Mouse (Mus musculus) embryonic facial prominence, embryonic 12.5 days (tissue): ENCODE results near the gene Ntsr1. TPM values are rescaled to one million over a fixed set of nuclear protein-coding genes. Genes with fewer than 3 reads are reported as not detected.

Experiments used
- ATAC-seq: fragments of 200-750 bp; cut with Nextera tagmentation; 2 replicates; pipeline ENCODE4 v1.8.0; 2017; ENCODE audit not compliant: insufficient number of reproducible peaks, insufficient read depth, low FRiP score, low TSS enrichment
- H3K27ac ChIP-seq: fragments of 300-500 bp; sonication (generic); 2 replicates; pipeline ENCODE4 v1.5.1; 2016; ENCODE audit warnings: mild to moderate bottlenecking
- H3K27me3 ChIP-seq: fragments of 300-500 bp; sonication (generic); 2 replicates; pipeline ENCODE4 v1.6.1; 2016; ENCODE audit warnings: mild to moderate bottlenecking, moderate library complexity
- H3K36me3 ChIP-seq: fragments of 300-500 bp; sonication (generic); 2 replicates; pipeline ENCODE4 v1.6.1; 2016; ENCODE audit warnings: mild to moderate bottlenecking
- H3K4me1 ChIP-seq: fragments of 300-500 bp; sonication (generic); 2 replicates; pipeline ENCODE4 v1.6.1; 2016
- H3K4me2 ChIP-seq: fragments of 300-500 bp; sonication (generic); replicated peaks from 2 replicates; pipeline ENCODE4 v1.6.1; 2016; ENCODE audit warnings: mild to moderate bottlenecking, moderate library complexity
- H3K4me3 ChIP-seq: fragments of 300-500 bp; sonication (generic); 2 replicates; pipeline ENCODE4 v1.5.1; 2016; ENCODE audit warnings: mild to moderate bottlenecking
- H3K9ac ChIP-seq: fragments of 300-500 bp; sonication (generic); 2 replicates; pipeline ENCODE4 v1.6.1; 2016; ENCODE audit warnings: mild to moderate bottlenecking, moderate library complexity
- H3K9me3 ChIP-seq: fragments of 300-500 bp; sonication (generic); 2 replicates; pipeline ENCODE4 v1.6.1; 2016; ENCODE audit warnings: mild to moderate bottlenecking, moderate library complexity
- WGBS: fragments of 180-500 bp; shearing (Covaris S2); methylation state at CpG from one replicate; pipeline ENCODE4 v1.1.7; 2016; 5-methylcytosine and 5-hydroxymethylcytosine counted together
- polyA plus RNA-seq: library from polyadenylated mRNA; unstranded; fragments of >200 nt; fragmentation: Nextera tagmentation; extraction: Ambion mirVana; gene quantifications from 2 replicates; pipeline ENCODE4 v1.2.1, GENCODE M21; 2016

The Ntsr1 gene
- polyA plus RNA-seq, 1 experiment from 2014 or later, result 0.55 TPM

DNA sequence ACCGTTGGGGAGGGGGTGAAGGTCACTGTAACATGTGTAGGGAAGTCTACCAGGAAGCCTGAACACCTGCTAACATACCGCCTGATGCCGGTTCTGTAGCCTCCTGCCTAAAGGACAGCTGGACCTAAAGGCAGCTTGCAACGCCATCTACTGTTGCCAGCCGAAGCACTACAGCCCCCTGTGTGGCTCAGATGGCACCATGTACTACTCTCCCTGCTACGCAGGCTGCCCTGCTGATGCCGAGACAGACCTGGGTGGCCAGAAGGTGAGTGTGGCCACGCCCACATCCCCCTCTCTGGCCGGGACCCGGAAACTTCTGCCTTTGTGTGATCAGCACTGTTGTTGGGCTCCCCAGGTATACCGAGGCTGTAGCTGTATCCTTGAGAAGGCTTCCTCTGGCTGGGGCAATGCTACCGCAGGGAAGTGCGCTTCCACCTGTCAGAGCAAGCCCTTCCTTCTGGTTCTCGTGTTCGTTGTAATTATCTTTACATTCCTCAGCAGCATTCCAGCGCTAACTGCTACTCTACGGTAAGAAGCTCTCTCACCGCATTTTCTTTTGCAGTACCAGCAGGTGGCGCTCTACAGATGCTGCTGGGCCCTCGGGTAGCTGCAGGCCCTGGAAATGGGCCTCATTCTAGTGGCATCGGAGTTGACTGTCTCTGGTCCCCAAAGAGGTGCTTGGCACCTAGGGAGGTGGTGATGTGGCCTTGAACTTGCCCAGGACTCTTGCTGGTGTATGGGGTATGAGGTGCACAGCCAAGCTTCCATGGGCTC lies 27.3 kb upstream of the Ntsr1 start:
- H3K9me3 ChIP-seq, result no peaks in the 10 kb centered on the region
- H3K27me3 ChIP-seq, result no peaks in the 10 kb centered on the region
- H3K4me1 ChIP-seq, result peaks cover 3% of the 10 kb centered on the region; the same call in 1 of the 2 replicates
- WGBS, result 4% methylated on average over 21 of the region's 21 CpGs
- H3K9ac ChIP-seq, result no peak overlapping the region
- no peak for ATAC-seq
- H3K36me3 ChIP-seq, result no peaks in the 10 kb centered on the region
- no peak overlapping the region for H3K4me3 ChIP-seq
- H3K4me2 ChIP-seq, result peak overlapping the region; percentile 19; the same call in 1 of the 2 replicates
- H3K27ac ChIP-seq, result no peak overlapping the region

DNA sequence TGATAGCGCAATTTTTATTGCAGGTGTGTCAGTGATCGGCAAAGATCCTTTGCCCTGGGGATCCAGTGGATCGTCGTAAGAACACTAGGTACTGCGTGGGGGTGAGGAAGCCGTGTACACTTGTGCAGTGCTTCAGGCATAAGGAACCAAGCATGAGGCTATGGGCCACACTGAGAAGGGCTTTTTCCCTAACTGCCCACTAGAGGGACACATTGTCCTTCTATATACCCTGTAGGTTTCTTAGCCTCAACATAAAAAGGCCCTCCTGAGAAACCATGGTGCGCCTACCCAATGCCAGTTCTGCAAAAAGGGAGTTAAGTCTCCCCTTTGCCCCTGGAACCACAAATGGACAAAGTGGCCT lies 26.7 kb upstream of the Ntsr1 start:
- no peak overlapping the region for H3K27ac ChIP-seq
- peaks cover 3% of the 10 kb centered on the region; the same call in 1 of the 2 replicates for H3K4me1 ChIP-seq
- H3K36me3 ChIP-seq, result no peaks in the 10 kb centered on the region
- H3K27me3 ChIP-seq, result 0 out of 2 replicates have a peak, but pooled peaks cover 3% of the 10 kb centered on the region
- no peak overlapping the region for H3K4me2 ChIP-seq
- peak; percentile 36; the same call in 1 of the 2 replicates for ATAC-seq
- H3K4me3 ChIP-seq, result no peak overlapping the region
- no peaks in the 10 kb centered on the region for H3K9me3 ChIP-seq
- no peak overlapping the region for H3K9ac ChIP-seq
- WGBS, result 38% methylated on average over 7 of the region's 7 CpGs

DNA sequence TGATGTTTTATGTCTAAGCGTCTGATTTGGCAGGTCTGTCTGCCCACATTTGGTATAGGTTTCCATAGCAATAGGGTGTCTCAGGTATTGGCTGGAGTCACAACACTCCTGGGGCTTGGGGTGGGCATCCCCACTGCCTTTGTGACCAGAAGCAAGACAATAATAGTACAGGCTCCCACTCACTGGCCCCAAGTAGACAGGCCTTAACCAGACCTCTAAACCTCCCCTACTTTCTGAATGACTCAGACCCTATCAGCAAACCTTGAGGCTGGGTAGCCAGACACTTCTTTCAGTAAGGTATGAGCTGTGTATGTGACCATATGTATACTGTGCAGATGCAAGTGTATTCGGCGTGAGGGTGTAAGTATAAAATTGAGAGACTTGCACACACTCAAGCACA lies 24.9 kb upstream of the Ntsr1 start:
- Histone ChIP-seq H3K4me1 (peaks cover 3% of the 10 kb centered on the region; the same call in 1 of the 2 replicates), H3K4me3 (no peak overlapping the region), H3K4me2 (no peak overlapping the region), H3K27ac (no peak overlapping the region), H3K9ac (no peak overlapping the region), H3K9me3 (no peaks in the 10 kb centered on the region), H3K36me3 (no peaks in the 10 kb centered on the region), H3K27me3 (0 out of 2 replicates have a peak, but pooled peaks cover 3% of the 10 kb centered on the region)
- WGBS, result 90% methylated on average over 3 of the region's 3 CpGs
- no peak for ATAC-seq

DNA sequence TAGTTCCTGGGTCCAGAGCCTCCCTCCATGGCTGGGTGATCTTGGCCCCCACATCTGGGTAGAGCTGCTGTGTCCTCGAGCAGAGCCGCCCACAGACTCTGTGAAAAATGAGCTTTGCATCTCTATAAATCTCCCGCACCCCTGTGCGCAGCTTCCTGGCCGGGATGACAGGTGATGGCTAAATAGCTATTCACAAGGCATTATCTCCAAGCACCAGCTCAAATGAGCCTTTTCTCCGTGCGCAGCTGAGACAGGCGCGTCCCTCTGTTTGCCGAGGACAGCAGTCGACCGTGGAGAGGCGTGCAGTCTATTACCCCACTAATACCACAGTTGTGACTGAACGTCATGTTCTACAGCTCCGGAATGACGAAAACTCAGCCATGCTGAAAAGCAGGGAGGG lies 17.5 kb upstream of the Ntsr1 start:
- Histone ChIP-seq H3K4me1 (no peaks in the 10 kb centered on the region), H3K4me2 (no peak overlapping the region), H3K27ac (no peak overlapping the region), H3K4me3 (no peak overlapping the region), H3K36me3 (no peaks in the 10 kb centered on the region), H3K9ac (no peak overlapping the region), H3K27me3 (0 out of 2 replicates have a peak, but pooled peaks cover 21% of the 10 kb centered on the region), H3K9me3 (no peaks in the 10 kb centered on the region)
- WGBS, result 24% methylated on average over 16 of the region's 16 CpGs
- no peak for ATAC-seq

DNA sequence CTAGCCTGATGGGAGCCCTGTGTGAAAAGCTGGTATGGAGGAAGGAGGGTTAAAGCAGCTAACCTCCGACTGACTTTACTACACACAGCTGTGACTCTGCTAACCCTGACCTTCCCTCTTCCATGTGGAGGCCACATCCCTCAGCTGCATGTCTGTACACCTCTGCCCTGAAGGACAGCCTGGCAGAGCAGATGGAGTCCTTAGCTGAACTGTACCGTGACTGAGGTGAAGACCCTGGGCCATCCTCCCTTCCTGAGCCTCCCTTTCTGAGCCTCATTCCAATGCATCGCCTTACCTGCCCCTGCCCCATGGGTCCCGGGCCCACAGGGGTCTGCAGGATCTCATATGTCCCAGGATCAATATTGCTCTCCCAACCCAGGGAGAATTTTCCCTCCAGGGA lies 14.9 kb upstream of the Ntsr1 start:
- Histone ChIP-seq H3K36me3 (no peaks in the 10 kb centered on the region), H3K4me1 (no peaks in the 10 kb centered on the region), H3K9ac (no peak overlapping the region), H3K4me2 (no peak overlapping the region), H3K27ac (no peak overlapping the region), H3K27me3 (peaks cover 33% of the 10 kb centered on the region; the same call in 1 of the 2 replicates), H3K9me3 (no peaks in the 10 kb centered on the region), H3K4me3 (no peak overlapping the region)
- 47% methylated on average over 4 of the region's 4 CpGs for WGBS
- ATAC-seq, result no peak

DNA sequence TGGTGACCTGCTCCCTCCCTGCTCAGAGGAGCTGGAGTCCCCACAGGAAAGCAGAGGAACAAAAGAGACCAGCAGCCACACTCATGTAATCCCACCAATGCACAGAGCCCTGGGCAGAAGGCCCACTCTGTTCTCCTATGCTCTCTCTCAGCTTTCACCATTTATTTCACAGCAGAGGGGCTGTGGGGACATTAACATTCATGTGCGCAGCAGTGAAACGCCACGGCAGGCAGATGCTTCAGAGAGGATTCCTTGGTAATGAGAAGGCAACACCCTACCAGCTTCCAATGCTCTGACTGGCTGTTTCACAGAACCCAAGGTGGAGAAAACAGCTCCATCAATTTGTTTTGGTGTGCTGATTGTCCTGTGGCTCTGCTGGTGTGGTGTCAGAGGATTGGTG lies 14.5 kb upstream of the Ntsr1 start:
- Histone ChIP-seq H3K4me3 (no peak overlapping the region), H3K36me3 (no peaks in the 10 kb centered on the region), H3K9me3 (no peaks in the 10 kb centered on the region), H3K9ac (no peak overlapping the region), H3K27ac (no peak overlapping the region), H3K4me1 (no peaks in the 10 kb centered on the region), H3K27me3 (peaks cover 35% of the 10 kb centered on the region; the same call in 1 of the 2 replicates), H3K4me2 (no peak overlapping the region)
- ATAC-seq, result no peak
- 61% methylated on average over 3 of the region's 3 CpGs for WGBS

DNA sequence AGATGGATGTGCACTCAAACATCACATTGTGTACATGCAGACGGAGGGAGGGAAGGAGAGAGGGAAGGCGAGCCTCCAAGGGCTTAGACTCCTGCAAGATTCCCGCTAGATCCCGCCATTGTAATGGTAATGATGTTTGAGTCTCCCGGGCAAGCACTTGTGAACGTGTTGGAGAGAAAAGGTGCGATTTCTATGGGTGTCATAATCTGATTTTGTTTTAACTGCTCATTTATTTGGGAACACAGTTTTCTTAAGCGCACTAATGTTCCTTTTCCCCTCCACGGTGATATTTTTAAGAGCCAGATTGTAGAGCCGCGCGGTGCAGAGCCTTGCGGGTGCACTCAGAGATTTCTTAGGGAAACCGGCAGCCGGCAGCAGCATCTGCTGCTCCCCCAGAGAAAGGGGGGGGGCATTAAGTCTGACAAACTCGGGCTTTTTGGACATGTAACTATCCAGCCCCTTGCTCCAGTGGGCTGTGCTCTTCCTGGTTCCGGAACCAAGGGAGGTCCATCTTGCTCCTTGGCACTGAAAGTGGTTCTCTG lies 11.5 kb upstream of the Ntsr1 start:
- no peak overlapping the region for H3K4me2 ChIP-seq
- no peak overlapping the region for H3K27ac ChIP-seq
- H3K4me1 ChIP-seq, result no peaks in the 10 kb centered on the region
- 16% methylated on average over 17 of the region's 17 CpGs for WGBS
- no peak overlapping the region for H3K9ac ChIP-seq
- no peak for ATAC-seq
- no peak overlapping the region for H3K4me3 ChIP-seq
- no peaks in the 10 kb centered on the region for H3K9me3 ChIP-seq
- H3K27me3 ChIP-seq, result peaks cover 26% of the 10 kb centered on the region; the same call in 1 of the 2 replicates
- no peaks in the 10 kb centered on the region for H3K36me3 ChIP-seq

DNA sequence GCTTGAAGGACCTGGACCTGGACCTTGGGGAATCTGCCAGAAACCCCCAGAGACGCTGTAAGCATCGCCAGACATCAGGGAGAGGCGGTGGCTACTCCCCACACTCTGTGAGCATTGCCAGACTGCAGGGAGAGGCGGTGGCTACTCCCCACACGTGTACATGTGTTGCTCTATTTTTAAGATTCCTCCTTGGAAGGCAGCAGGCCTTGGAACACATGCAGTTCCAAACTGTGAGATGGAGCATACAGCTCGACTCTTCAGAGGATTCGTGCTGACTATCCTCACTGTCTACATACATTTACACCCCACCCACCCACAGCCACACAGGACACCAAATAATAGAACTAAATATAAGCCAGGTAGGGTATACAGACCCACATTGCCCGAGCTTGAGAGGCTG lies 3.9 kb upstream of the Ntsr1 start:
- no peak for ATAC-seq
- H3K9ac ChIP-seq, result no peak overlapping the region
- H3K4me1 ChIP-seq, result peaks cover 17% of the 10 kb centered on the region
- H3K36me3 ChIP-seq, result no peaks in the 10 kb centered on the region
- H3K4me3 ChIP-seq, result no peak overlapping the region
- H3K9me3 ChIP-seq, result no peaks in the 10 kb centered on the region
- H3K27ac ChIP-seq, result no peak overlapping the region
- no peak overlapping the region for H3K4me2 ChIP-seq
- H3K27me3 ChIP-seq, result peaks cover 36% of the 10 kb centered on the region
- 70% methylated on average over 8 of the region's 8 CpGs for WGBS

DNA sequence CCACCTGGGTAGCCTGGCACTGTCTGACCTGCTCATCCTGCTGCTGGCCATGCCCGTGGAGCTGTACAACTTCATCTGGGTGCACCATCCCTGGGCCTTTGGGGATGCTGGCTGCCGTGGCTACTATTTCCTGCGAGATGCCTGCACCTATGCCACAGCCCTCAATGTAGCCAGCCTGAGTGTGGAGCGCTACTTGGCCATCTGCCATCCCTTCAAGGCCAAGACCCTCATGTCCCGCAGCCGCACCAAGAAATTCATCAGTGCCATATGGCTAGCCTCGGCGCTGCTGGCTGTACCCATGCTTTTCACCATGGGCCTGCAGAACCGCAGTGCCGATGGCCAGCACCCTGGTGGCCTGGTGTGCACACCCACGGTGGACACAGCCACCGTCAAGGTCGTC lies 950 bp downstream of the Ntsr1 start:
- H3K9ac ChIP-seq, result no peak overlapping the region
- peaks cover 23% of the 10 kb centered on the region for H3K4me1 ChIP-seq
- no peaks in the 10 kb centered on the region for H3K9me3 ChIP-seq
- no peak for ATAC-seq
- H3K27me3 ChIP-seq, result peaks cover 56% of the 10 kb centered on the region
- no peak overlapping the region for H3K4me2 ChIP-seq
- H3K4me3 ChIP-seq, result no peak overlapping the region
- no peak overlapping the region for H3K27ac ChIP-seq
- WGBS, result 47% methylated on average over 13 of the region's 13 CpGs
- no peaks in the 10 kb centered on the region for H3K36me3 ChIP-seq

DNA sequence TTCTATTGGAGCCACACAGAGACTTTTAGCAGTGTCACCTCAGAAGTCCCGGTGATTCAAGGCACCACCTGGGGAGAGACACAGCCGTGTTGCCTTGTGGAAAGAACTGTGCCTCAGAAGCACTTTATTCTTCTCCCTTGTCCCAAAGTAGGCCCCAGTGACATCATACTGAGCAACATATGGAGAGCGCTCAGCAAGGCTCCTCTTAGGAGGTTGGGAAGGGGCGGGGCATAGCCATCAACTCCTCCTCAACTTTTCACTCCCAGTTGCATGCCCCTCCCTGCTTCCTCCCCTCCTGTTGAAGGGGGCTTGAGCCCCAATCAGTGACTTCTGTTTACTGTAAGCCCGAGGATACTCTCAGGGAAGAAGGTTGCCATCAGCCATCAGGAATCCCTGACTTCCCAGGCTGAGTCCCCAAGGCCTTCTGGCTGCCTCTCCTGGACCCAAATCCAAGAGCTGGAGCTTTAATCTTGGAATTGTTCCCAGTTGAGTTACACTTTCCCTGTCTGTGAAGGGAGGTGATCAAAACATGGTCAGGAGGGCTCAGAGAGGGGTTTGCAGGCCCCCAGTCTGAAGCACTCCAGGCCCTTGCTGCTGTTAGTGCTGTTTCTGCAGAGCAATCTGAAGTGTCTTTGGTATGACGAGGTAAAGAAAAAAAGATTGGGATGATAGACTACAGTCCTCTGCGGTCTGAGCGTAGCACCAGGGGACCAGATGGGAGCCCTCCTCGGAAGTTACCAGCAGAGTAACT lies 1.6 kb downstream of the Ntsr1 start:
- H3K27ac ChIP-seq, result no peak overlapping the region
- H3K9me3 ChIP-seq, result no peaks in the 10 kb centered on the region
- no peak overlapping the region for H3K4me2 ChIP-seq
- no peak overlapping the region for H3K4me3 ChIP-seq
- peak; percentile 38 for ATAC-seq
- H3K9ac ChIP-seq, result no peak overlapping the region
- H3K27me3 ChIP-seq, result peaks cover 56% of the 10 kb centered on the region
- whole genome bisulfite sequencing, result 37% methylated on average over 9 of the region's 9 CpGs
- H3K4me1 ChIP-seq, result peaks cover 23% of the 10 kb centered on the region
- H3K36me3 ChIP-seq, result no peaks in the 10 kb centered on the region

DNA sequence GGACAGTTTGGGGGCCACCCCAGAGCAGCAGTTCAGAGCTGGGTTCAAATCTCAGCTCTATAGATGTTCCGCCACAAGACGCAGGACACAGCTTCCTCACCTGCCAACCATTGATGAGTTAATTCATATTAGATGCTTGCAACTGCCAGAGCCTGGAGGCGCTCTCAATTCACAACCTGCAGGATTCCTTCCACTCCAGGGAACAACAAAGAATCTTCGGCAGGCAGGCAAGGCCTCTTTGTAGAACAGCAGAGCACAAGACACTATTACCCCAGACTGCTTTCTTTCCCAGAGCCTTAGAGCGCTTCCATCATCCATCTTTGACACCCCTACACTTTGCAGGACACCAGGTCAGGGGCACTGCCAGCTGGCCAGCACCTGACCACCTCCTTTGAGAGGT lies 6.5 kb downstream of the Ntsr1 start:
- Histone ChIP-seq H3K36me3 (no peaks in the 10 kb centered on the region), H3K4me2 (no peak overlapping the region), H3K27me3 (peaks cover 17% of the 10 kb centered on the region), H3K4me3 (no peak overlapping the region), H3K9ac (no peak overlapping the region), H3K9me3 (no peaks in the 10 kb centered on the region), H3K27ac (no peak overlapping the region), H3K4me1 (peaks cover 9% of the 10 kb centered on the region; the same call in 1 of the 2 replicates)
- ATAC-seq, result no peak
- WGBS, result 67% methylated on average over 5 of the region's 5 CpGs
